Mouse (Mus musculus): ENCODE results near the gene Tcp10b.
"Not testable (repeated sequence)": the region's sequence is repeated elsewhere in the genome, so short reads cannot be mapped to it uniquely, and the experiment has no call there.

Gene Tcp10b

DNA sequence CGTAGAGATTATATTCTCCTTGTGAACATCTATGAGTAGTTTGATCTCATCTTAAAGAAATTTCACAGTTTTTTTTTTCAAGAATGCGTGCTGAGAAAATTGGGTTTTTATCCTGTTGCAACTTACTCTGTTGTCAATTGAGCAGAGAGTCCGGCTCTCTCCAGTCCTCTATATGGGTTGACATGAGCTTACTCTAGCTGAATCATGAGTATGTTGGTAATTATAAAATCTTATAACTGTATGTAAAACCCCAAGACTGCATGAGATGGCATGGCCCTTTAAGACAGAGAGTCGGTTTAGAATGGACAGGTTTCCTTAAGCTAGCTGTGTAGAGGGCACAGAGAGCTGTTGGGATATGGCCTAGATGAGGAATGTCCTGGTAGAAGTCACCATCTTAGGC, at the start of gene Tcp10b:
Tcp10b (plus strand) TSS at position 301 of the 400 bp plus-strand sequence.
- not testable (repeated sequence) for DNase-seq (ENCODE audit: inconsistent age in 2 of 2, low spot score in 1 of 2)

GRCm38 (mm10) chr17:13013316-13013715, 47.6 kb upstream of the Tcp10b start:
- no peak for DNase-seq (ENCODE audit: inconsistent age in 2 of 2, low spot score in 1 of 2)

DNA sequence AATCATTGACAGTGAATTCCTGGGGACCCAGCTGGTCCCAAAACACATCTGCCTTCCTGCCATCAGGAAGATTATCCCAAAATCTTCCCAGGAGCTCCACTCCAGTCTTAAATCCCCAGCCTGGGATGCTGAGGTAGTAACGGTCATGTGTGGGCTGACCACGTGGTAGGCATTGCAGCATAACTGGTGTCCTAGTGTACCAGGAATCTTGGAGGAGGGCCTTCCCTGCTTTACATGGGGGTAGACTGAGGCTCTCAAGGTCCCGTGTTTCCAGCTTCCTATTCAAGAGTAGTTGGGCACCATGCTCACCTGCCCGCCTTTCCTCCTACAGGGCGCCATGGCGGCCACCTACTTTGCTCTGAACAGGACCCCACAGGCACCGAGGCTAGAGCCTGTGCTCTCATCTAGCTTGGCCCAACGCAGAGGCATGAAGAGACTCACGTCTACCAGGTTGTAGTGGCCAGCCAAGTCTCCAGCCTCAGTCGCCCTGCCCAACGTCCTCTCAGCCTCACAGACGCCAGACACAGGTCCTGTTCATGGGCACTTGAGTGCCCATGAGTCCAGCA, 24.2 kb upstream of the Tcp10b start:
- not testable (repeated sequence) for DNase-seq (ENCODE audit: inconsistent age in 2 of 2, low spot score in 1 of 2)

DNA sequence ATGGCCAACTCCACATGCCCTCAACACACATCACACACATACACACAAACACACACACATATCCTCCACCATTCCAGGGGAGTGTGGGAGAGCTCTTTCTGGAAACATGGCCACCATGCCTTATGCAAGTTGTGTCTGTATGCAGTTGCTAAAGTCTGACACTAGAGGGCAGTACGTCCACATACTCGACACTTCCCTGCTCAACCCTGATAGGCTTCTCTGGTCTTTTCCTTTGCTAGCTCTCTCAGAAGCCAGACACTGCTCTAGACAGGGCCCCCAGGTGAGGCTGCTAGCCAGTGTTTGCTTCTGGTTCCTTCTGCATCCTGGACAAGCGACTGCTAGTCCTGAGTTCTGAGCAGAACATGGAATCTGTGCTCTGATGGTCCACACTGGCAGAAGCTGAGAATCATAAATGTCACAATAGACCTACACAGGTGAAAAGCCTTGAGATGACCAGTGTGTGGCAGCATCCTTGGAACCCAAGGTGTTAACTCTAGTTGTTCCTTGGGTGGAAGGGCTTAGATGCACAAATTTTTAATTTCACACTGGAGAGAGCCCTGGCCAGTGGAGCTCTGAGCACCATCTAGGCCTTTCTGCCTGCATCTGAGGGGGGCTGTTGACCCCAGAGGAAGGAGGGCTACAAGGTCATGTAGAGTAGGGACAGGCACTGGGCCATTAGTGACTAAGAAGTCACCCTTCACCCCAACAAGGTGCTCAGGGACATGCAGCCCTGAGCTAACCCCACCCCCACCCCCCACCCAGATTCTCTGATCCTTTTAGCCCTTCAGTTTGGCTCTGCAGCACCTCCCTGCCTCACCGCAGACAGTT, 16.8 kb upstream of the Tcp10b start:
- DNase-seq (ENCODE audit: inconsistent age in 2 of 2, low spot score in 1 of 2): peak; percentile 47 to 79

- peak in 1 of 2 experiments; percentile 20 for DNase-seq (ENCODE audit: inconsistent age in 2 of 2, low spot score in 1 of 2)
These were observed 8.6 kb upstream of the Tcp10b start, which contains the start of gene Gpr31b for GRCm38 (mm10) chr17:13052124-13052813. Gpr31b (minus strand) TSS chr17:13052296.

GRCm38 (mm10) chr17:13062882-13063281, 2.0 kb downstream of the Tcp10b start:
- DNase-seq (ENCODE audit: inconsistent age in 2 of 2, low spot score in 1 of 2): not testable (repeated sequence)

GRCm38 (mm10) chr17:13067864-13068385, 7.0 kb downstream of the Tcp10b start:
- DNase-seq (ENCODE audit: inconsistent age in 2 of 2, low spot score in 1 of 2): not testable (repeated sequence)

GRCm38 (mm10) chr17:13069227-13069626, 8.3 kb downstream of the Tcp10b start:
- not testable (repeated sequence) for DNase-seq (ENCODE audit: inconsistent age in 2 of 2, low spot score in 1 of 2)

DNA sequence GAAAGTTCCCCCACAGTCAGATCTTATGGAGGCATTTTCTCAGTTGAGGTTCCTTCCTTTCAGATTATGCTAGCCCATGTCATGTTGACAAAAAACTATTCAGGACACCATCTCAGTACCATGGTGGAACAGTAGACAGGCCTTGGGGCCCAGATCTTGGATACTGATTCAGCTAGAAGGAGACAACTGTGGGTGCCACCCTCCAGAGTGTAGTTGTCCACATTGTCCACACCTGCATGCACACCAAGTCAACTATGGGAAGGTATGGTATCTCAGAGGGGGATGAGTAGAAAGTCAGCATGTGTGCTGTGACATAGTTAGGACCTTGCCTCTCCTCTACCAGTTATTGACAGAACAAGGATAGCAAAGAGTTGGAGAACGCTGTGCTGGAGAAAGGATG, 30.6 kb downstream of the Tcp10b start:
- DNase-seq (ENCODE audit: inconsistent age in 2 of 2, low spot score in 1 of 2): not testable (repeated sequence)

GRCm38 (mm10) chr17:13092100-13092764, 31.3 kb downstream of the Tcp10b start:
- DNase-seq (ENCODE audit: inconsistent age in 2 of 2, low spot score in 1 of 2): not testable (repeated sequence)

DNA sequence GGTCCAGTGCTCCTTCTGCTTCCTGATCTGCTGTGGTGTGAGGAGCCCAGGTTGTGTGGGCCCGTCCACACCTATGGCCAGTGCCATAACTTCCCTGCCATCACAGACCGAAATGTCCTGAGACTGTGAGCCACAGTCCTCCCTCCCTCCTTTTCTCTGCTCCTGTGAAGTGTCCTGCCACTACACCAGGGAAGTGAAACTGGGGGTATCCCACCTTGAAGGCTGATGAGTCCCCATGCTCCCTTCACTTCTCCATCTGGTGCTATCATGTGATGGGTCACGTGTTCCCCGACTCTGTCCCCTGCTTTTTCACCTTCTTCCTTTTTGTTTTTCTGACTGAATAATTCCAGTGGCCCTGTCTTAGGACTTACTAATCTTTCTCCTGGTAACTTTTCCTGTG, 32.1 kb downstream of the Tcp10b start:
- DNase-seq (ENCODE audit: inconsistent age in 2 of 2, low spot score in 1 of 2): not testable (repeated sequence)

DNA sequence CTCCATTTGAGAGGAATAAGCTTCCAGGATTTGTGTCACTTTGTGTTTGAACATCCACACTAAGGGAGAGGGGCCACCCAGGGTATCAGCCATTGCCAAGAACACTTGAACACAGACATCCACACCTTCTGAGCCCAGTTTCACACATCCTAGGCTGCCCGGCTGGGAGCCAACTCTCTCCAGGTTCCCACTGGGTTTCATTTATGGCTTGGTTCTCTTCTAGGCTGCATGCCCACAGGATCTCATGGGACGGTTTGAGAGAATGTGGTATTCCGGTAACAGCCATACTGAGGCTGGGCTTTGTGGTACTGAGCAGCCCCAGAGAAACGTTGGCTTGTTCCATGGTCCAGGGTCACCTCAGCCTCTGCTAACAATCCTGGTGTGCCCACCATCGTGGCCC, 45.7 kb downstream of the Tcp10b start:
- DNase-seq (ENCODE audit: inconsistent age in 2 of 2, low spot score in 1 of 2): peak in 1 of 2 experiments; percentile 51

GRCm38 (mm10) chr17:13112504-13113291, 51.8 kb downstream of the Tcp10b start:
- DNase-seq (ENCODE audit: inconsistent age in 2 of 2, low spot score in 1 of 2): not testable (repeated sequence)

DNA sequence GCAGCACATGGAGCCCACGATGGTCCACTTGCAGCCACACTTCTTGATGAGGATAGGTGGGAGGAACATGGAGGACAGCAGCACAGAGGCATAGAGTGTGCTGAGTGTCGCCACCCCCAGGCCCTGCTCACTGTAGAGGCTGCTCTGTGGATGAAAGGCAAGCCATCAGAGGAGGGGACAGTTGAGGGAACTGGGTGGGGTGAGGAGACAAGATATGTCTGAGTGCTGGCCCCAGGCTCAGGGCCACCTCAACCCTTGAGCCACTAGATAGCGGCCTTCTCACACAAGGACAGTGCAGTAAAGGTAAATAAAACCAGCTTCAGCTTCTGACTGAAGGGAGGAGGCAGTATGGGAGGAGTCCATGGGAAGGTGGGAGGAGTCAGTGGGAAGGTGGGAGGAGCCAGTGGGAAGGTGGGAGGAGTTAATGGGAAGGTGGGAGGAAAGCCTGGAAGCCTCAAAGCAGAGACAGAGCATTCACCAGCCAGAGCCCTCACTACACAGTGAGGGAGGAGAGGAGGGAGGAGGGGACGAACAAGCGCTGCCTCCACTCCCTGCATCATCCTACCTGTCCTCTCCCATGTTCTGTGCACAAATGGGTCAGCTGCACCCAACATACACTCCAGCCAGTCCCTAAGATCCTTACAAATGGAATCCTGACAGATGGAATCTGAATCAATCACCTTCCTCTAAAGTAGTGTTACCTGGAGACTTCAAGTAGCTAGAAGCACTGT, 62.6 kb downstream of the Tcp10b start:
- not testable (repeated sequence) for DNase-seq (ENCODE audit: inconsistent age in 2 of 2, low spot score in 1 of 2)

DNA sequence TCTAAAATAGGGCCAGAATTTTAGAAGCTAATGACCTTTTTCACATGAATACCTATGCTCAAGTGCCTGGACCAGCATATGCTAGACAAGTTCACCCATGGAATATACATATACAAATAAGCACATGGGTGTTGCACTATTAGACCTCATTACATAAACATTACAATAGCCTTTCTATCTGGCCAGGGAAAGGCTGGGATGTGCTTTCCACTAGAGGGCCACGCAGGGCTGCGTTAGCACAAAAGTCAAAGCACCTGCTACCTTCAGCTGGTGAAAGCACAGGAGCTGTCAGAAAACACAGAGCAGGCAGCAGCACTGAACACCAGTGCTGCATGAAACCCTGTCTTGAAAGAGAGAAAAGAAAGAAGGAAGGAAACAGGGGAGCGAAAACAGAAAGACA, 63.3 kb downstream of the Tcp10b start:
- not testable (repeated sequence) for DNase-seq (ENCODE audit: inconsistent age in 2 of 2, low spot score in 1 of 2)

DNA sequence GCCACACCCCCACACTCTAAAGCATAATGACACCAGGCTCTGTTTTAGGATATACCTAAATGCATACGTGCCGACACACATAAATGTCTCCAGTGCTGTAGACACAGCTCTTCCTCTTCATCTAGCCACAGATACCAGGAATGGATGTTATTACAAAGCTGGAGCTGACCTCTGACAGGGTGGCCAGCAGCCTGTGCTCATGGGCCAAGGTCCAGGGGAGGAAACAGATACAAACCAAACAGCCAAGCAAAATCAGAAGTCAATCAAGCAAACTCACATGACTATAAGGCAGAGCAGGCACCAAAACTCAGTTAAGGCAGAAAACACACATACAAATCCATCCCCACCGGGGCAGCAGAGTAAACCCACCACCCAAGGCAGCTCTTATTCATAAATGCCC, 68.4 kb downstream of the Tcp10b start:
- DNase-seq (ENCODE audit: inconsistent age in 2 of 2, low spot score in 1 of 2): not testable (repeated sequence)

- DNase-seq (ENCODE audit: inconsistent age in 2 of 2, low spot score in 1 of 2): peak in 1 of 2 experiments; percentile 49
These were observed 69.0 kb downstream of the Tcp10b start for GRCm38 (mm10) chr17:13129737-13130465.

- not testable (repeated sequence) for DNase-seq (ENCODE audit: inconsistent age in 2 of 2, low spot score in 1 of 2)
These were observed 70.8 kb downstream of the Tcp10b start, which contains the start of gene Unc93a for GRCm38 (mm10) chr17:13131710-13132109. Unc93a (minus strand) TSS chr17:13131810.

Data from adrenal gland, adult (tissue).